Mouse (Mus musculus): ENCODE data around the gene Ipo11. TPM values are rescaled to one million over a fixed set of nuclear protein-coding genes. Genes with fewer than 3 reads are reported as not detected.

Gene Ipo11
- polyA plus RNA-seq, 1 experiment from 2014 or later, result 82.3 TPM

GRCm38 (mm10) chr13:106807303-106807702, 129.5 kb downstream of the Ipo11 start:
- H3K36me3 ChIP-seq (ENCODE audit: control insufficient read depth, insufficient read depth, low read length), result peaks cover 8% of the 10 kb centered on the region

GRCm38 (mm10) chr13:106805146-106805545, 131.6 kb downstream of the Ipo11 start:
- H3K27ac ChIP-seq (ENCODE audit: low read depth, low read length), result no peak overlapping the region
- H3K27me3 ChIP-seq (replicated peaks; ENCODE audit: control insufficient read depth, insufficient read depth, low read length), result no peaks in the 10 kb centered on the region
- no peak overlapping the region for H3K4me3 ChIP-seq (ENCODE audit: low read depth, low read length)
- no peaks in the 10 kb centered on the region for H3K4me1 ChIP-seq (replicated peaks; ENCODE audit: control insufficient read depth, insufficient read depth, low read length)
- no peak overlapping the region for H3K4me2 ChIP-seq
- 93% methylated on average over 5 of the region's 5 CpGs for WGBS
- ATAC-seq (replicated peaks; ENCODE audit: low FRiP score) (no peak), DNase-seq (ENCODE audit: low spot score) (no peak)
- peaks cover 3% of the 10 kb centered on the region for H3K36me3 ChIP-seq (ENCODE audit: control insufficient read depth, insufficient read depth, low read length)
- H3K9ac ChIP-seq (ENCODE audit: low read depth, low read length), result no peak overlapping the region
- H3K9me3 ChIP-seq (ENCODE audit: control insufficient read depth, low read length), result no peaks in the 10 kb centered on the region

More at GRCm38 (mm10) chr13:106807303-106807702, 129.5 kb downstream of the Ipo11 start:
- H3K4me3 ChIP-seq (ENCODE audit: low read depth, low read length), result no peak overlapping the region
- no peaks in the 10 kb centered on the region for H3K4me1 ChIP-seq (replicated peaks; ENCODE audit: control insufficient read depth, insufficient read depth, low read length)
- DNase-seq (ENCODE audit: low spot score) (no peak), ATAC-seq (replicated peaks; ENCODE audit: low FRiP score) (no peak)
- no peak overlapping the region for H3K27ac ChIP-seq (ENCODE audit: low read depth, low read length)
- H3K9me3 ChIP-seq (ENCODE audit: control insufficient read depth, low read length), result no peaks in the 10 kb centered on the region
- H3K9ac ChIP-seq (ENCODE audit: low read depth, low read length), result no peak overlapping the region
- 89% methylated on average over 5 of the region's 5 CpGs for WGBS
- H3K4me2 ChIP-seq, result no peak overlapping the region
- H3K27me3 ChIP-seq (replicated peaks; ENCODE audit: control insufficient read depth, insufficient read depth, low read length), result no peaks in the 10 kb centered on the region

GRCm38 (mm10) chr13:106798026-106798425, 138.7 kb downstream of the Ipo11 start:
- 68% methylated on average over 3 of the region's 3 CpGs for WGBS
- H3K36me3 ChIP-seq (ENCODE audit: control insufficient read depth, insufficient read depth, low read length), result peaks cover 14% of the 10 kb centered on the region

GRCm38 (mm10) chr13:106788817-106789216, 147.9 kb downstream of the Ipo11 start:
- 92% methylated on average over 7 of the region's 7 CpGs for WGBS
- H3K9ac ChIP-seq (ENCODE audit: low read depth, low read length), result no peak overlapping the region
- no peaks in the 10 kb centered on the region for H3K9me3 ChIP-seq (ENCODE audit: control insufficient read depth, low read length)
- DNase-seq (ENCODE audit: low spot score), result no peak
- no peak overlapping the region for H3K4me3 ChIP-seq (ENCODE audit: low read depth, low read length)
- H3K36me3 ChIP-seq (ENCODE audit: control insufficient read depth, insufficient read depth, low read length), result peaks cover 3% of the 10 kb centered on the region; the same call in 1 of the 2 replicates
- H3K4me1 ChIP-seq (replicated peaks; ENCODE audit: control insufficient read depth, insufficient read depth, low read length), result no peaks in the 10 kb centered on the region
- H3K4me2 ChIP-seq, result no peak overlapping the region
- no peak overlapping the region for H3K27ac ChIP-seq (ENCODE audit: low read depth, low read length)
- no peaks in the 10 kb centered on the region for H3K27me3 ChIP-seq (replicated peaks; ENCODE audit: control insufficient read depth, insufficient read depth, low read length)
- no peak for ATAC-seq (replicated peaks; ENCODE audit: low FRiP score)

More at GRCm38 (mm10) chr13:106798026-106798425, 138.7 kb downstream of the Ipo11 start:
- DNase-seq (ENCODE audit: low spot score), result no peak
- Histone ChIP-seq H3K27me3 (replicated peaks; ENCODE audit: control insufficient read depth, insufficient read depth, low read length) (no peaks in the 10 kb centered on the region), H3K4me3 (ENCODE audit: low read depth, low read length) (no peak overlapping the region), H3K9ac (ENCODE audit: low read depth, low read length) (no peak overlapping the region), H3K9me3 (ENCODE audit: control insufficient read depth, low read length) (no peaks in the 10 kb centered on the region), H3K4me1 (replicated peaks; ENCODE audit: control insufficient read depth, insufficient read depth, low read length) (no peaks in the 10 kb centered on the region), H3K27ac (ENCODE audit: low read depth, low read length) (no peak overlapping the region), H3K4me2 (no peak overlapping the region)
- no peak for ATAC-seq (replicated peaks; ENCODE audit: low FRiP score)

- Histone ChIP-seq H3K4me2 (no peak overlapping the region), H3K27ac (ENCODE audit: low read depth, low read length) (no peak overlapping the region), H3K36me3 (ENCODE audit: control insufficient read depth, insufficient read depth, low read length) (no peaks in the 10 kb centered on the region), H3K9me3 (ENCODE audit: control insufficient read depth, low read length) (no peaks in the 10 kb centered on the region), H3K27me3 (replicated peaks; ENCODE audit: control insufficient read depth, insufficient read depth, low read length) (no peaks in the 10 kb centered on the region), H3K4me3 (ENCODE audit: low read depth, low read length) (no peak overlapping the region), H3K4me1 (replicated peaks; ENCODE audit: control insufficient read depth, insufficient read depth, low read length) (no peaks in the 10 kb centered on the region), H3K9ac (ENCODE audit: low read depth, low read length) (no peak overlapping the region)
- DNase-seq (ENCODE audit: low spot score) (no peak), ATAC-seq (replicated peaks; ENCODE audit: low FRiP score) (no peak)
- whole genome bisulfite sequencing, result 78% methylated on average over 10 of the region's 10 CpGs
Observed at GRCm38 (mm10) chr13:106768807-106769206, 168.0 kb downstream of the Ipo11 start.

GRCm38 (mm10) chr13:106762611-106763010, 174.1 kb downstream of the Ipo11 start:
- H3K27me3 ChIP-seq (replicated peaks; ENCODE audit: control insufficient read depth, insufficient read depth, low read length), result no peaks in the 10 kb centered on the region
- DNase-seq (ENCODE audit: low spot score), result no peak
- H3K4me1 ChIP-seq (replicated peaks; ENCODE audit: control insufficient read depth, insufficient read depth, low read length), result peaks cover 4% of the 10 kb centered on the region
- no peaks in the 10 kb centered on the region for H3K36me3 ChIP-seq (ENCODE audit: control insufficient read depth, insufficient read depth, low read length)
- H3K4me2 ChIP-seq, result no peak overlapping the region
- no peak overlapping the region for H3K27ac ChIP-seq (ENCODE audit: low read depth, low read length)
- no peak overlapping the region for H3K4me3 ChIP-seq (ENCODE audit: low read depth, low read length)
- H3K9me3 ChIP-seq (ENCODE audit: control insufficient read depth, low read length), result no peaks in the 10 kb centered on the region
- no peak overlapping the region for H3K9ac ChIP-seq (ENCODE audit: low read depth, low read length)
- ATAC-seq (replicated peaks; ENCODE audit: low FRiP score), result no peak
- WGBS, result 71% methylated on average over 1 of the region's 1 CpGs

- Histone ChIP-seq H3K27me3 (replicated peaks; ENCODE audit: control insufficient read depth, insufficient read depth, low read length) (no peaks in the 10 kb centered on the region), H3K4me1 (replicated peaks; ENCODE audit: control insufficient read depth, insufficient read depth, low read length) (peaks cover 4% of the 10 kb centered on the region), H3K4me2 (no peak overlapping the region), H3K4me3 (ENCODE audit: low read depth, low read length) (no peak overlapping the region), H3K9ac (ENCODE audit: low read depth, low read length) (no peak overlapping the region), H3K9me3 (ENCODE audit: control insufficient read depth, low read length) (no peaks in the 10 kb centered on the region), H3K36me3 (ENCODE audit: control insufficient read depth, insufficient read depth, low read length) (no peaks in the 10 kb centered on the region), H3K27ac (ENCODE audit: low read depth, low read length) (no peak overlapping the region)
- ATAC-seq (replicated peaks; ENCODE audit: low FRiP score) (no peak), DNase-seq (ENCODE audit: low spot score) (no peak)
- WGBS, result 95% methylated on average over 1 of the region's 1 CpGs
Observed at GRCm38 (mm10) chr13:106761661-106762060, 175.1 kb downstream of the Ipo11 start.

GRCm38 (mm10) chr13:106760232-106760875, 176.4 kb downstream of the Ipo11 start:
- H3K4me2 ChIP-seq, result peak overlapping the region; percentile 24
- peak; percentile 36 for DNase-seq (ENCODE audit: low spot score)
- H3K27ac ChIP-seq (ENCODE audit: low read depth, low read length), result peak overlapping the region; percentile 6; the same call in 1 of the 2 replicates
- H3K4me3 ChIP-seq (ENCODE audit: low read depth, low read length), result no peak overlapping the region
- peaks cover 4% of the 10 kb centered on the region for H3K4me1 ChIP-seq (replicated peaks; ENCODE audit: control insufficient read depth, insufficient read depth, low read length)
- H3K27me3 ChIP-seq (replicated peaks; ENCODE audit: control insufficient read depth, insufficient read depth, low read length), result no peaks in the 10 kb centered on the region
- 32% methylated on average over 14 of the region's 14 CpGs for WGBS
- no peaks in the 10 kb centered on the region for H3K36me3 ChIP-seq (ENCODE audit: control insufficient read depth, insufficient read depth, low read length)
- ATAC-seq (replicated peaks; ENCODE audit: low FRiP score), result peak; percentile 70
- H3K9ac ChIP-seq (ENCODE audit: low read depth, low read length), result no peak overlapping the region
- H3K9me3 ChIP-seq (ENCODE audit: control insufficient read depth, low read length), result no peaks in the 10 kb centered on the region

GRCm38 (mm10) chr13:106755892-106756291, 180.9 kb downstream of the Ipo11 start:
- no peak overlapping the region for H3K27ac ChIP-seq (ENCODE audit: low read depth, low read length)
- no peak overlapping the region for H3K9ac ChIP-seq (ENCODE audit: low read depth, low read length)
- no peak overlapping the region for H3K4me3 ChIP-seq (ENCODE audit: low read depth, low read length)
- 76% methylated on average over 5 of the region's 5 CpGs for WGBS
- ATAC-seq (replicated peaks; ENCODE audit: low FRiP score), result no peak
- H3K4me2 ChIP-seq, result no peak overlapping the region
- no peaks in the 10 kb centered on the region for H3K27me3 ChIP-seq (replicated peaks; ENCODE audit: control insufficient read depth, insufficient read depth, low read length)
- peaks cover 4% of the 10 kb centered on the region for H3K4me1 ChIP-seq (replicated peaks; ENCODE audit: control insufficient read depth, insufficient read depth, low read length)
- no peaks in the 10 kb centered on the region for H3K9me3 ChIP-seq (ENCODE audit: control insufficient read depth, low read length)
- H3K36me3 ChIP-seq (ENCODE audit: control insufficient read depth, insufficient read depth, low read length), result no peaks in the 10 kb centered on the region
- DNase-seq (ENCODE audit: low spot score), result no peak
